Mouse (Mus musculus) ES-CJ7 (cell line): ENCODE data around the gene Mlxipl.

Source experiments
- DNase-seq: peaks from one replicate; pipeline ENCODE4 v3.0.0; 2011; ENCODE audit warnings: low read depth, low spot score

The Mlxipl gene

DNA sequence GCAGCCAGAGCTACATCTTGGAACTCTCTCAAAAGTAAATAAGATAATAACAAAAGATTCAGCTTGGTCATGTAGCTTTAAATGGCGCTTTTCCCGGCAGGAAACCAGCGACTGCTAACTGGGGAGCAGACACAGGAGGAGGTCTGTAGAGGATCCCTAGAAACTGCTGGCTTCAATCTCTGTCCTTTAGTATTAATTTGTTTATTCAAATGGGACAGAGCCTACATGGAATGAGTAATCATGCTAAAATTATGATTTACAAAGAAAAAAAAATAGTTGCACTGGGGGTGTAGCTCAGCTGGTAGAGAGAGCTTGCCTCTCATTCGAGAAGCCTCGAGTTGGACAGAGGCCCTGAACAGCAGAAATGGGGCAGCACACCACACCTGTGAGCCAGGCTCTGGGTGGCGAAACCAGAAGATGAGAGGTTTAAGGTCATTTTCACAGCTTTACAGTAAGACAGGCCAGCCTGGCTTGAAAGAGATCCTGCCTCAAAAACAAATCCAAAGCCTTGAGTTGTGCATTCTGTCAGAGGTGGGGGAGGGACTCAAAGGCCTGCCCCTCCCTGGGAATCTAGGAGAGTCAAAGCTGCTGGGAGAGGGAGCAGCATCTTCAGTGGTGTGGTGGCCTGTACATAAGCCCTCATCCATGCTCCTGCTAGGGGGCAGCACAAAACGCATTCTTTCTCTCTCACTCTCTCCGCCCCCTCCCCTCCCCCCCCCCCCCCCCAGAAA lies 93.6 kb downstream of the Mlxipl start:
- peak; percentile 88 for DNase-seq

DNA sequence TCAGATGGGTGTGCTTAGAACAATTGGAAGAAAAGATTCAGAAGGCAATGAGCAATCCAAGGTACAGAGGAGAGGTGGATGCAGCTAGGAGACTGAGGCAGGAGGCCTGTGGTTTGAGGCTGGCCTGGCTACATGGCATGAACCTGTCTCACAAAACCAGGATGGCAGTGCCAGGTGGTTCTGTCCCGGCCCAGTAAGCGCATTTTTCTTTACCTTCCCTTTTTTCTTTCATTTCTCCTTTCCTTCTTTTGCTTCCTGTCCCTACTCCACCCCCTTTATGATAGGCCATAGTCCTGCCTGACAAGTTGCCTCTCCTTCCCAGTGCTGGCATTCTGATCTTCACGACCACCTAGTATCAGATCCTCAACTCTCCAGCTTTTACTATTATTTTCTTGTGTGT lies 95.3 kb downstream of the Mlxipl start:
- no peak for DNase-seq

DNA sequence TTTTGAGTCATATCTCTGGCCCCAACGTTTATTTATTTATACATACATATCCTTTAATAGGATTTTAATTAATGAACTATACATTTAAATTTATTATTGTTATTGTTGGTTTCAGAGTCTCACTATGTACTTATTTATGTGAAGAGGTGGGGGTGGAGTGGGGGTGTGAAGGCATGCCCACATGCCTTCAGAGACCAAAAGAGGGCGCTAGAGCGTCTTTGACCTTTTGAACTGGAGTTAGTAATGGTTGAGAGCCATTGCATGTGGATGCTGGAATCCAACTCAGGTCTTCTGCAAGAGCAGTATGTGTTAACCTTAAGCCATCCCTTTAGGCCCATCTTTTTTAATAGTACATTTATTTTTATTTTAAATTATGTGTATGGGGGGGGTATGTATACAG lies 95.9 kb downstream of the Mlxipl start:
- peak; percentile 82 for DNase-seq

DNA sequence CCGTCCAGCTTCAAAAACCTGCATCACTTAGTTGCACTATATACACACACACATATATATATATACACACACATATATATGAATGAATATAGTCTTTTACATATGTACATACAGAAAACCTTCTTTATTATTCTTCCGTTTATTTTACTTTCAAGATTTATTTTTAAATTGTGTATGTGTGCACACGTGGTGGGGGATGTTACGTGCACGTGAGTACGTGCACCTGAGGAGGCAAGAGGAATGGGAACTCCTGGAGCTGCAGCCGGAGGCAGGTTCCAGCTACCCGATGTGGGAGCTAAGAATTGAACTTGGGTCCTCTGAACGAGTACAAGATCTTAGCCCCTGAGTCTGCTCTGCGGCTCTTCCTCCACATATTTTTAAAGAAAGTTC lies 96.5 kb downstream of the Mlxipl start:
- no peak for DNase-seq

DNA sequence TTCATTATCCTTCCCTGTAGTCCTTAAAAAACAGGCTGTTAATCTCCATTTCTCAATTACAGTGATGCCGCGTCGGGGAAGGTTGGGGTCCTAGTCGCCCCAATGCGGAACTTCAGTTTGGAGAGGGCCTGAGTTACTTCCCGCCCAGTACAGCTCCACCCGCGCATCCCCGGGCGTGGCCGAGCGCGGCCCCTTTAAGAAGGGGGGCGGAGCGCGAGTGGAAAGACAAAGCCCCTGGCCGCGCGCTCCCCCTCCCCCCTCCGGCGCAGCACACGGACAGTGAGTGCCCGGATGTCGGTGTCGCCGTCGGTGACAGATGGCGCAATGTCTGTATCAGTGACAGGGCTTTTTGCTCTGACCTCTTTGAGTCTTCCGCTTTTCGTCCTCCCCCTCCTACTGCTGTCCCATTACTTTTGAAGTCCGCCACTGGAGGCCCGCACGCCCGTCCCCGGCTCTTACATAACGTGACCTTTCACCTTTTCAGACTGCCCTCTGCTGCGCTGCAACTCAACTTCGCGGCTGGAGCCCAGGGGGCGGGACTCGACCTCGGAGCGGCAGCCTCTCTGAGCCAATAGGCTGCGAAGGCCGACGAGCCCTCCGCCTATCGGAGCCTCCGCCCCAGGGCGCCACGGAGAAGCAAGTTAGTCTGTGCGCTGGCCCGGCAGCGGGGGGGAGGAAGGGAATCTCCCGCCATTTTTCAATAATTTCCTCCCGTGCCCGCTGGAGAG lies 97.1 kb downstream of the Mlxipl start, which contains the start of gene Baz1b:
Baz1b (plus strand) TSS at position 644 of the 728 bp plus-strand sequence.
- peak; percentile 98 for DNase-seq

DNA sequence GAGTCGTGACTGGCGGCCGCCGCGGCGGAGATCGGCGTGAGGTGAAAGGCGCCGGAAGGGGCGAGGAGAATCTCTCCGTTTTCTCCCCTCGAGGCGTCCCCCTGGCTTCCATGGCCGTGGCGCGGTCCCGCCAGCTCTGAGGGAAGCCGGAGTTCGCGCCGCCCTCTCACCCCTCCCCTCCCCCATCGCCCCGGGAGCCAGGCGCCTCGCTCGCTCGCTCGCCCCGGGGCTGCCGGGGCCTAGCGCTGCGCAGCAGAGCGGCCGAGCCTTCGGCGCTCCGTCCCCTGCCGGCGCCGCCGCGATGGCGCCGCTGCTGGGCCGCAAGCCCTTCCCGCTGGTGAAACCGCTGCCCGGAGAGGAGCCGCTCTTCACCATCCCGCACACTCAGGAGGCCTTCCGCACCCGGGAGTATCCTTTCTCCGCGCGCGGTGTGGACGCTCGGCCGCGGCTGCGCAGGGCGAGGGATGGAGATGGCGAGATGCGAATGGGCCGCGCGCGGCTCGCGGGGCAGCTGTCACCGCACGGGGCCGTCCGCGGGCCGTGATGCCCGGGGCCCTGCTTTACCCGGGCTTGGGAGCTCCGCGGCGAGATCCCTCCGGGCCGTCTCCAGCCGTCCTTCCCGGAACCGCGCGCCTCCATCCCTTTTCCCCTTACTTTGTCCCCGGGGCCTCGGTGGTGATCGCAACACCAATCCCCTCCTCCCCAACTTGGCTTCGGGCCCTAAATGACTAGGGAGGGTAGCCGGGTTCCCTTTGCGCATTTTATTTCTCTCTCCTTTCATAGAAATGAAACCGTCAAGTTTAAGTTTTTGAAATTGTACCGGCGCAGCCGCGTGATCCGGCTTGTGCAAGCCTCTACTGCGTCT lies 97.9 kb downstream of the Mlxipl start:
- DNase-seq = no peak
